Mouse (Mus musculus) midbrain, embryonic 15.5 days (tissue): ENCODE results near the gene Ogdh. TPM values are rescaled to one million over a fixed set of nuclear protein-coding genes. Genes with fewer than 3 reads are reported as not detected.
A peak's percentile ranks its signal among the peaks of the same experiment; 100 is the strongest.
"Not testable (repeated sequence)": the region's sequence is repeated elsewhere in the genome, so short reads cannot be mapped to it uniquely, and the experiment has no call there.

Experiments
- ATAC-seq: fragments of 200-750 bp; cut with Nextera tagmentation; replicated peaks from 2 replicates; pipeline ENCODE4 v1.8.0; 2017; ENCODE audit warnings: moderate TSS enrichment
- H3K27ac ChIP-seq: fragments of 300-500 bp; sonication (generic); 2 replicates; pipeline ENCODE4 v1.5.1; 2015; ENCODE audit warnings: mild to moderate bottlenecking, inconsistent platforms
- H3K27me3 ChIP-seq: fragments of 300-500 bp; sonication (generic); replicated peaks from 2 replicates; pipeline ENCODE4 v1.6.1; 2015; ENCODE audit warnings: inconsistent platforms
- H3K36me3 ChIP-seq: fragments of 300-500 bp; sonication (generic); replicated peaks from 2 replicates; pipeline ENCODE4 v1.6.1; 2015; ENCODE audit warnings: inconsistent platforms
- H3K4me1 ChIP-seq: fragments of 300-500 bp; sonication (generic); 2 replicates; pipeline ENCODE4 v1.6.1; 2015; ENCODE audit warnings: inconsistent platforms
- H3K4me2 ChIP-seq: fragments of 300-500 bp; sonication (generic); 2 replicates; pipeline ENCODE4 v1.6.1; 2015; ENCODE audit warnings: inconsistent platforms, mild to moderate bottlenecking, moderate library complexity
- H3K4me3 ChIP-seq: fragments of 300-500 bp; sonication (generic); 2 replicates; pipeline ENCODE4 v1.5.1; 2015; ENCODE audit warnings: mild to moderate bottlenecking, inconsistent platforms
- H3K9ac ChIP-seq: fragments of 300-500 bp; sonication (generic); 2 replicates; pipeline ENCODE4 v1.6.1; 2015; ENCODE audit warnings: mild to moderate bottlenecking, inconsistent platforms
- H3K9me3 ChIP-seq: fragments of 300-500 bp; sonication (generic); 2 replicates; pipeline ENCODE4 v1.6.1; 2016; ENCODE audit warnings: inconsistent platforms
- WGBS: fragments of 180-500 bp; shearing (Covaris S2); methylation state at CpG from one replicate; pipeline ENCODE4 v1.1.7; 2015; ENCODE audit warnings: mixed read lengths; 5-methylcytosine and 5-hydroxymethylcytosine counted together
- polyA plus RNA-seq: library from polyadenylated mRNA; unstranded; fragments of >200 nt; fragmentation: Nextera tagmentation; extraction: Ambion mirVana; gene quantifications from 2 replicates; pipeline ENCODE4 v1.2.1, GENCODE M21; 2015

The Ogdh gene
- 118 and 126 TPM in 2 replicates for polyA plus RNA-seq

DNA sequence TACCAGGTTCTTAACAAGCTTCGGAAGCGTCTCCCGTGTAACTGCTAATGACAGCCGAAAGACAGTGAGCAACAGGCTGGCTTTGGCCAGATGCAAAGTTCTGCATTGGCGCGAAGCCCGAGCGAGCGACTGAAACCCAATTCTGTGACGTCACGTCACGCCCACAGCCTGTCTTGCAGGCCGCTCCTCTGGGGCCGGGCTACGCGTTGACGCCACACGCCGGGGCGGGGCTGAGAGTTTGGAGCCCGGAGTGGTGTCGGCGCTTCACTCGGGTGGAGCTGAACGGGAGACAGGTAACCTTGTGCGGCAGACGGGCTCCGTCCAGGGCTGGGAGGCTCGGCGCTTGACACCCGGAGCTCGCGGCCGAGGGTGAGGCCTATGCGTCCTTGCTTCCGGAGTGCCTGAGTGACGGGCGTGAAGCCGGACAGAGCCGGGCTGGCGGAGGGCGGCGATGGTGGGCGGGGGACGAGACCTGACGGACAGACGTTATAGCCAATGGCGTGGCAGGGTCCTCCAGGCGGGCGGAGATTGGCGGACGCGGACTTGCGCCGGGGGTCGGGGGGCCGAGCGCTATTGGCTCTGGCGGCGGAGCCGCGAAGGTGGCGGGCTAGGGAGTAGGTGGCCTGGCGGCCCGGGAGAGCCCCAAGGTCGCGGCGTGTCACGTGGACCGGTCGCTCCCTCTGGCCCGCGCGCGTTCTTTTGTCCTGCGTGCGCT lies at the start of gene Ogdh:
Gene Ogdh (plus strand): TSS at position 233 of the 715 bp plus-strand sequence.
- H3K27ac ChIP-seq = peak within 1 kb of the TSS; percentile 96
- ATAC-seq = peak; percentile 98
- peaks cover 9% of the 10 kb centered on the region; the same call in 1 of the 2 replicates for H3K4me1 ChIP-seq
- H3K4me3 ChIP-seq = peak within 1 kb of the TSS; percentile 96
- H3K36me3 ChIP-seq = no peaks in the 10 kb centered on the region
- under 1% methylated on average over 74 of the region's 77 CpGs for WGBS
- peak within 1 kb of the TSS; percentile 81 for H3K4me2 ChIP-seq
- H3K9me3 ChIP-seq = no peaks in the 10 kb centered on the region
- peak within 1 kb of the TSS; percentile 71 for H3K9ac ChIP-seq
- H3K27me3 ChIP-seq = no peaks in the 10 kb centered on the region

DNA sequence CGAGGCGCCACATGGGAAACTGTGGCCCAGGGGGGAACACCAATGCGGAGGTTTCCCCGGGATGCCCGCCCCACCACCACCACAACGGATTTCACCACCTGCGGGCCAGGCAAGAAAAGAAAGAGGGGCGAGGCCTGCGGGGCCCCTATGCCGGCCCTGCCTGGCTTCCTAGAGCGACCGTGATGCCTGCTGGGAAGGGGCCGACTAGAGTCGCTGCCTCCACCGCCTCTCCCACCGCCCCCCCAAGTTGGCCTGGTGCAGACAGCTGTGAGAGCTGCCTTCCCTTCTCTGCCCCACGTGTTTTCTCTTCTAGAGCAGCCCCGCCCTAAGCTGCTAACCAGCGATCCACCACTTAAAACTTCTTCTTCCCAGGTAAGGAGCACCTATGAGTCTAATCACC lies 46.7 kb upstream of the Ogdh start:
- no peaks in the 10 kb centered on the region for H3K36me3 ChIP-seq
- no peaks in the 10 kb centered on the region for H3K27me3 ChIP-seq
- no peak overlapping the region for H3K27ac ChIP-seq
- H3K9me3 ChIP-seq = no peaks in the 10 kb centered on the region
- H3K4me3 ChIP-seq = no peak overlapping the region
- H3K4me1 ChIP-seq = no peaks in the 10 kb centered on the region
- no peak for ATAC-seq
- H3K4me2 ChIP-seq = no peak overlapping the region
- no peak overlapping the region for H3K9ac ChIP-seq
- 41% methylated on average over 19 of the region's 19 CpGs for WGBS

DNA sequence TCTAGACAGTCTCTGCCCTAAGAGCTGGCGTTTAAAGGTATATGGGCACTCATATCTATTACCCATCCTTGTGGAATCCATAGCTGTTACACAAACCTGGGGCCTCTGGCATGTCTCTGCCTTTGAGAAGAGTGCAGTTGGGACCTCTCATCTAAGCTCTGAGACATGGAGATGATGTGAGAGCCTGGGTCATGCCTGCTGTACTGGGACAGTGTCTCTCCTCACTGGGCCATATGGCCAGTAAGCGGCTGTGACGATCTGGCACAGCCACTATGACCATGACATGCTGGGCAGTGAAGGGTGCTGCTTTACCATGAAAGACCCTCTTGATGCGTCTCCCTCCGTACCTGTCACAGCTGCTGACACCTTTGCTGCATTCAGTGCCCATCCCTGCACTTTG lies 39.2 kb upstream of the Ogdh start:
- no peak overlapping the region for H3K4me3 ChIP-seq
- H3K27me3 ChIP-seq = no peaks in the 10 kb centered on the region
- no peaks in the 10 kb centered on the region for H3K4me1 ChIP-seq
- H3K36me3 ChIP-seq = no peaks in the 10 kb centered on the region
- no peak overlapping the region for H3K27ac ChIP-seq
- ATAC-seq = no peak
- H3K9me3 ChIP-seq = no peaks in the 10 kb centered on the region
- H3K4me2 ChIP-seq = no peak overlapping the region
- no peak overlapping the region for H3K9ac ChIP-seq
- 94% methylated on average over 5 of the region's 5 CpGs for WGBS

DNA sequence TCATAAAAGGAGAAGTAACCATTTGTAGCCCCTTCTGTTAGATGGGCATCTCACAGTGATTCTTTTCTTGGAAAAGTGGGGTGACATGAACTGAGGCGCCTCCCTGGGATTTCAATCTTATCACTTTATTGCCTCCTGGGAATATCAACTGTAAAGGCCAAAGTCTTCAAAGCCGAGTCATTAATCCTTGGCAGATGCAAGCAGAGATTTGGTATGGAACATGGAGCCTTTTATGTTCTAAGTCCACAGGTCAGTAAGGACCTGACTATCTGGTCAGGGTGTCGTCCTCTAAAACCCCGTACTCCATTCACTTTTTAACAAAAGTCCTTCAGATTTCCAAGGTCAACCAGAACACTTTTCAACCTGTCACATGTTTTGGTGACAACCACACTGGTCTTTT lies 38.6 kb upstream of the Ogdh start:
- no peak for ATAC-seq
- Histone ChIP-seq H3K9ac (no peak overlapping the region), H3K4me3 (no peak overlapping the region), H3K36me3 (no peaks in the 10 kb centered on the region; the same call in 1 of the 2 replicates), H3K27ac (no peak overlapping the region), H3K4me1 (no peaks in the 10 kb centered on the region), H3K27me3 (no peaks in the 10 kb centered on the region), H3K9me3 (no peaks in the 10 kb centered on the region), H3K4me2 (no peak overlapping the region)
- 91% methylated on average over 4 of the region's 4 CpGs for WGBS

DNA sequence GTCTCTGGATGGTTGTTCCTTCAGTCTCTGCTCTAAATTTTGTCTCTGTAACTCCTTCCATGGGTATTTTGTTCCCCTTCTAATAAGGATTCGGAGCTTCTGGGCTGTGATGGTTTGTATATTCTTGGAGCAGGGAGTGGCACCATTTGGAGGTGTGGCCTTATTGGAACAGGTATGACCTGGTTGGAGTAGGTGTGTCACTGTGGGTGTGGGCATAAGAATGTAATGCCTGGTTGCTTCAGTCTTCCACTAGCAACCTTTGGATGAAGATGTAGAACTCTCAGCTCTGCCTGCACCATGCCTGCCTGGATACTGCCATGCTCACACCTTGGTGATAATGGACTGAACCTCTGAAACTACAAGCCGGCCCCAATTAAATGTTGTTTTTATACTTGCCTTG lies 36.8 kb upstream of the Ogdh start:
- H3K36me3 ChIP-seq = peaks cover 18% of the 10 kb centered on the region; the same call in 1 of the 2 replicates
- not testable (repeated sequence) for H3K9me3 ChIP-seq, H3K4me3 ChIP-seq, H3K9ac ChIP-seq, H3K4me2 ChIP-seq, ATAC-seq, H3K27ac ChIP-seq, H3K4me1 ChIP-seq, H3K27me3 ChIP-seq
- WGBS = 98% methylated on average over 2 of the region's 2 CpGs

DNA sequence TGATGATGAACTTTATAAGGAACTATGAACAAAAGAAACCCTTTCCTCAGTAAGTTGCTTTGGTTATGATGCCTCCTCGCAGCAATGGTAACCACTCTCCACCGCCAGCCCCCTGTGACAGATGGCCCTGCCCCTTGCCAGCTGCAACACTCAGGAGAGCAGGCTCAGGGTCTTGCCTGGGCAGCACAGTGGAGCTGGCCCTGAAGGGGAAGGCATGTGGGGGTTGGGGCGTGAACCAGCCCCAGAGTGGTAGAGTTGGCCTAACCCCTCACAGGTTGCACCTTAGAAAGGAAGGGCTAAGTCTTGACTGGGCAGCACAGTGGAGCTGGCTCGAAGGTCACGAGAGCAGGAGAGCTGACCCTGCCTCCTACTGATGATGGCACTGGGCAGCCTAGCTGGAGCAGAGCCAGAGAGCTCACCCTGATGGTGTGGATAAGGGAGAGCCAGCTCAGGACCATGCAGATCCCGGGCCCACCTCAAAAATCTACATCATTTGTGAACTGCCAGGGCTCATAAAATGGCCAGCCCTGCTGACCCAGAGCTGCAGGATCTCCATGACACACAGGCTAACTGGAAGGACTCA lies 34.9 kb upstream of the Ogdh start:
- peak; percentile 40; the same call in 1 of the 2 replicates for ATAC-seq
- Histone ChIP-seq H3K27me3 (no peaks in the 10 kb centered on the region), H3K27ac (no peak overlapping the region)

DNA sequence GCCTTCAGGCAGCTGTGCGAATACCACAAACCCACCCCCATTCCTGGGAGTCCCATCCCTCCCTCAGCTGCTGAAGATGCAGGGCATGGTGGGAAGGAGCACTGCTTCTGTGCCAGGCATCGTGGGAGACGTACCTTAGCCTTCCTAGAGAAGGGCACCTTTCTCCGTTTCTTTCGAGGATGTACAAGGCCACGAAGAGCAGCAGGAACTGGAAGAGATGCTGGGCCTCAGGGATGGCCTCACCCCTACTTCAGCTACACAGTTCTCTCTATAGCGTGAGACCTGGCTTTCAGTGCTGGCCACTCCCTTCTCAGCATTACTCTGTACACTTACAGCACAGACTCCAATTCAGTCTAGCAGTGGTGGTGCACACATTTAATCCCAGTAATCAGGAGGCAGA lies 32.0 kb upstream of the Ogdh start:
- no peaks in the 10 kb centered on the region for H3K4me1 ChIP-seq
- no peak overlapping the region for H3K9ac ChIP-seq
- H3K27me3 ChIP-seq = no peaks in the 10 kb centered on the region
- H3K27ac ChIP-seq = no peak overlapping the region
- no peak for ATAC-seq
- peaks cover 54% of the 10 kb centered on the region for H3K36me3 ChIP-seq
- no peak overlapping the region for H3K4me3 ChIP-seq
- no peak overlapping the region for H3K4me2 ChIP-seq
- 94% methylated on average over 7 of the region's 7 CpGs for WGBS
- no peaks in the 10 kb centered on the region for H3K9me3 ChIP-seq

More for the DNA sequence above, 34.9 kb upstream of the Ogdh start:
- 74% methylated on average over 6 of the region's 6 CpGs for whole genome bisulfite sequencing
- no peaks in the 10 kb centered on the region for H3K4me1 ChIP-seq
- no peak overlapping the region for H3K4me3 ChIP-seq
- H3K9me3 ChIP-seq = no peaks in the 10 kb centered on the region
- no peak overlapping the region for H3K9ac ChIP-seq
- no peak overlapping the region for H3K4me2 ChIP-seq
- H3K36me3 ChIP-seq = peaks cover 32% of the 10 kb centered on the region; the same call in 1 of the 2 replicates

DNA sequence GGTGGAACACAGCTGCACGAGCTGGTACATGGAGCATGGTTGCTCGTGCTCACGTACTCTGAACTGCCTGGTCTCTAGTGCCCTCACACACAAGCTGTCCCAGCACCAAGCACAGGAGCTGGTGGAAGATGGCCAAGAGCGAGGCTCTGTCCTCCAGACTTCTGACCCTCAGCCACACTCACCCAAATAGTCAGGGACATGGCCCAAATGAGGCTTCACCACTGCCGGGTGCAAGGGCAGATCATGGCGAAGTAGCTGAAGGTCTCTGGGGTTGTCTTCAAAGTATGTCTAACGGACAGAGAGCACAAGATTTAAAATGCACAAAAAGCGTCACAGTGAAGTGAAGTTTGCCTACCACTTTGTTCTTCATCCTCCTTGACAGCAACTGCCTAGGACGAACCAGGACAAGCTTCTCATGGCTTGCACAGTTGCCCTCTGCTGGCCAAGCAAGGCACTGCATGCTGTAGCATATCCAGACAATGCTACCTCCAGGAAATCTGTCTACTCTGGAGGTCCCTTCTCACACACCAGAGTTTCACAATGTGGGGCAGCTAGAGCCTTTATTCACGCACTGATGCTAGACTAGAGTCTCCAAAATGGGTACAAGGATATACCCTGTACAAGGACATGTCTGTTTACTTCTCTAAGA lies 29.9 kb upstream of the Ogdh start:
- Histone ChIP-seq H3K36me3 (peaks cover 61% of the 10 kb centered on the region), H3K9me3 (no peaks in the 10 kb centered on the region), H3K4me1 (peaks cover 6% of the 10 kb centered on the region), H3K27me3 (no peaks in the 10 kb centered on the region), H3K27ac (no peak overlapping the region), H3K4me3 (no peak overlapping the region), H3K4me2 (no peak overlapping the region), H3K9ac (no peak overlapping the region)
- peak; percentile 21; the same call in 1 of the 2 replicates for ATAC-seq
- 73% methylated on average over 10 of the region's 10 CpGs for WGBS

DNA sequence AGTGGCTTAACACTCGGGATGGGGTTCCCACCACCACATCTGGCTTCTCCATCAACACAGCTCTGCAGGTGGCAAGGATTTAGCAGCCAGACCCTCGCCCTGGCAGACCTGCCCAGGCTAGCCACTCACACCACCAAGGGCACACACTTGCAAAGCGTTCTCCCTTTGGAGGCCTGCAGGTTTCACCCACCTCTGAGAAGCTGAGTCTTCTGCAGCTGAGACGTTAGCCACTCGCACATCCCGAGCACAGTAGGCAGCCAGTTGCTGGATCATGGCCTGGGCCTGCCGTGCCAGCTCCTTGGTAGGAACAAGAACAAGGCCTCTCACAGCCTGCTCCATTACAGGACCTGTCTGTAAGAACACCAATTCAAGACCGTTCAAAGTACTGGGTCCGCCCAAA lies 24.8 kb upstream of the Ogdh start:
- 75% methylated on average over 9 of the region's 9 CpGs for WGBS

DNA sequence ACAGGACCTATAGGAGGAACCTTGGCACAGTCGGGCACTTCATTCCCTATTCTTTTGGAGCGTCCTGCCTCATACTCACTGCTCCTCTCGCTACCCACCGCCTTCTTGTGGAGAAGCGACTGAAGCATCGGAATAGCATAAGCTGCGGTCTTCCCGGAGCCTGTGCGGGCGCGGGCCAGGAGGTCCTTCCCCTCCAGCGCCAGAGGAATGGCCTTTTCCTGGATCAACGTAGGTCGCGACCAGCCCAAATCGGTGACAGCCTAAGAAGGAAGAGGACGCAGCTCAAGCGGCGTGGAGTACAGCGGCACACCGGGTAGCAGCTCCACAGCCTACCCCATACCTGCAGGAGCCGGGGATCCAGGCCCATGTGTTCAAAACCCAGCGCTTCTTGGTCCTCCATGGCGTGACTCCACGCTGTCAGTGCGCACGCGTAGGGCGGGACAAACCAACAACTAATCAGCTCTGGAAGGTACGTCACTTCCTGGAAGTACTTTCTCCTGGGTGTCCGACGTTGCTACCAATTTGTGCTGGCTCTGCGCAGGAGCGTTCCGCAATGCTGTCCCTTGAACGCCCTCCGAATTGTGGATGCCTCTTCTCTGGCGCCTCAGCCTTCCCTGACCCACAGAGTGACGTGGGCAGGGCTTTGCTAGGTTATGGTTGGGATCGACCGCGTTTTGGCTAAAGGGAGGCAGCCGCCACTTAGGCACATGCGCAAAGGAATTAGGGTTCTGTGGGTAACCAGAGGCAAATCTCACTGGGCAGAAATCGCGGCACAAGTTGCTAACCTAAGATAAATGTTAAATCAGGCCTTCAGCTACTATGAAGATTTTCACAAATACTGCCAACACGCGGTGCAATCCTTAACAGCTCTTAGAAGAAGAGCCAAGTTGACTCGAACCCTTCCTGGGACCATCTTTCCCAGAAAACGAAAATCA lies 23.8 kb upstream of the Ogdh start, which contains the start of gene Ddx56:
Gene Ddx56 (minus strand): TSS at position 453 of the 935 bp plus-strand sequence.
- Histone ChIP-seq H3K4me1 (peaks cover 26% of the 10 kb centered on the region), H3K36me3 (peaks cover 50% of the 10 kb centered on the region), H3K4me3 (peak within 1 kb of the TSS; percentile 64), H3K4me2 (peak within 1 kb of the TSS; percentile 83), H3K9ac (peak within 1 kb of the TSS; percentile 72), H3K9me3 (no peaks in the 10 kb centered on the region), H3K27me3 (no peaks in the 10 kb centered on the region), H3K27ac (peak within 1 kb of the TSS; percentile 94)
- peak; percentile 97 for ATAC-seq
- 1% methylated on average over 50 of the region's 50 CpGs for WGBS

More for the DNA sequence above, 24.8 kb upstream of the Ogdh start:
- peak overlapping the region; percentile 64 for H3K4me3 ChIP-seq
- peak overlapping the region; percentile 83 for H3K4me2 ChIP-seq
- H3K27ac ChIP-seq = no peak overlapping the region
- H3K36me3 ChIP-seq = peaks cover 50% of the 10 kb centered on the region
- ATAC-seq = no peak
- H3K27me3 ChIP-seq = no peaks in the 10 kb centered on the region
- H3K9ac ChIP-seq = peak overlapping the region; percentile 72
- no peaks in the 10 kb centered on the region for H3K9me3 ChIP-seq
- peaks cover 18% of the 10 kb centered on the region for H3K4me1 ChIP-seq

DNA sequence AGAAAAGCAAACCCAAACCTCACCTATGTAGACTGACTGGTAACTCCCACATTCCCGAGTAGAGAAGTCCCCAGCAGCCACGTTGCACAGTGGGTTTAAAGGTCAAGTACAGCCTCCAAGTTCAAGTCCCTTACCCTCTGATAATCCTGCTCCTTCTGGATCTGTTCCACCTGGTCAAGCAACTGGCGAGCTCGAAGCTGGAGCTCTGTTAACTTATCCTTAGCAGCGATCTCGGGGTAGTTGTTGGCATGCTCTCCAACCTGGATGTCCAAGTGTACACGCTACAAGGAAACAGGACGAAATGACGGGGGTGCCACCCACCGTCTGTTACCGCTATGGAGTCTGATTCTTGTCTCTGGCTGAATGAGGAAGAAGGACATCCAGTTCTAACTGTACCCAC lies 17.8 kb upstream of the Ogdh start:
- H3K27ac ChIP-seq = 0 out of 2 replicates have a peak overlapping the region, but pooled peaks have one; percentile 87
- H3K4me1 ChIP-seq = peaks cover 30% of the 10 kb centered on the region
- H3K9me3 ChIP-seq = no peaks in the 10 kb centered on the region
- H3K27me3 ChIP-seq = no peaks in the 10 kb centered on the region
- ATAC-seq = no peak
- H3K9ac ChIP-seq = peak overlapping the region; percentile 96
- H3K4me2 ChIP-seq = peak overlapping the region; percentile 88
- peaks cover 26% of the 10 kb centered on the region for H3K36me3 ChIP-seq
- WGBS = 62% methylated on average over 11 of the region's 11 CpGs
- H3K4me3 ChIP-seq = peak overlapping the region; percentile 97
